Mouse (Mus musculus) embryo, embryonic 9.5 days (tissue): Measurements from ENCODE around the gene Efcab5.
"Not testable (repeated sequence)": the region's sequence is repeated elsewhere in the genome, so short reads cannot be mapped to it uniquely, and the experiment has no call there.

Experiments
- DNase-seq: peaks from one replicate; pipeline ENCODE4 v3.0.0-alpha.2; 2017; ENCODE audit errors: extremely low spot score

The Efcab5 gene

GRCm38 (mm10) chr11:77096991-77097390 is 91.8 kb downstream of the Efcab5 start:
- DNase-seq, result no peak

- DNase-seq, result no peak
Observed at GRCm38 (mm10) chr11:77096581-77096980, 92.2 kb downstream of the Efcab5 start.

- no peak for DNase-seq
Observed at GRCm38 (mm10) chr11:77095206-77095605, 93.6 kb downstream of the Efcab5 start.

- no peak for DNase-seq
Observed at GRCm38 (mm10) chr11:77094136-77094535, 94.6 kb downstream of the Efcab5 start.

GRCm38 (mm10) chr11:77093208-77093607 is 95.6 kb downstream of the Efcab5 start:
- peak; percentile 68 for DNase-seq

- no peak for DNase-seq
Observed at GRCm38 (mm10) chr11:77089162-77089561, 99.6 kb downstream of the Efcab5 start.

- no peak for DNase-seq
Observed at GRCm38 (mm10) chr11:77087004-77087403, 101.8 kb downstream of the Efcab5 start.

- DNase-seq, result no peak
Observed at GRCm38 (mm10) chr11:77084001-77084682, 104.6 kb downstream of the Efcab5 start.

GRCm38 (mm10) chr11:77079361-77079760 is 109.4 kb downstream of the Efcab5 start:
- no peak for DNase-seq

- DNase-seq, result peak; percentile 89
Observed at GRCm38 (mm10) chr11:77078273-77079134, 110.3 kb downstream of the Efcab5 start, which contains the start of gene Nsrp1. Gene Nsrp1, minus strand, starts transcription at chr11:77078435.

- DNase-seq, result no peak
Observed at GRCm38 (mm10) chr11:77077792-77078191, 111.0 kb downstream of the Efcab5 start.

- DNase-seq, result not testable (repeated sequence)
Observed at GRCm38 (mm10) chr11:77077331-77077730, 111.4 kb downstream of the Efcab5 start.

- DNase-seq, result no peak
Observed at GRCm38 (mm10) chr11:77070721-77071120, 118.0 kb downstream of the Efcab5 start.

GRCm38 (mm10) chr11:77068825-77069224 is 119.9 kb downstream of the Efcab5 start:
- DNase-seq, result no peak

GRCm38 (mm10) chr11:77063406-77063805 is 125.4 kb downstream of the Efcab5 start:
- DNase-seq, result no peak

GRCm38 (mm10) chr11:77061951-77062350 is 126.8 kb downstream of the Efcab5 start:
- no peak for DNase-seq

GRCm38 (mm10) chr11:77042816-77043215 is 146.0 kb downstream of the Efcab5 start:
- no peak for DNase-seq

GRCm38 (mm10) chr11:77041891-77042290 is 146.9 kb downstream of the Efcab5 start:
- DNase-seq, result no peak
